In genomic region chr10:89222284-89222989, GRCm38 (mm10) we compare ENCODE assay signal across 23 mouse cellular contexts.
DNase-seq lines count a peak whose midpoint lies in the region; TF ChIP-seq lines count a peak whose summit lies in the region.
"Had no signal": no experiment of that assay in that cellular context is flagged by ENCODE, and none has a peak within 500 bp of the region (broad histone marks: within the 10 kb centered on the region; RNA-seq: fewer than 3 reads in every experiment).

No protein-coding gene starts in this region.

- no peak for TF ChIP-seq EP300 in CH12.LX (IDR thresholded peaks at IDR 0.05; ENCODE audit: low read length)

- DNase-seq in kidney, adult 2 months = peak; percentile 3
- no peak for DNase-seq in kidney, adult 11 months
- DNase-seq in layer of hippocampus, adult 2 months (ENCODE audit: low spot score in 2 of 2) = no peak
- DNase-seq in layer of hippocampus, adult 9-10 months (ENCODE audit: low spot score) = no peak
- DNase-seq in CH12.LX (ENCODE audit: extremely low read depth) = peak; percentile 19
- peak; percentile 53 for DNase-seq in brain, adult 2 months (ENCODE audit: low read depth, low spot score)
- no peak for DNase-seq in ovary, postnatal 14 days (ENCODE audit: low spot score)
- DNase-seq: adrenal gland, adult 2 months; adrenal gland, postnatal 25 days; cerebellum, adult 18-20 months; cerebellum, adult 9-10 months; cerebellum, postnatal 14 days; gastrocnemius, postnatal 25 days; heart, adult 2 months; heart, postnatal 14 days; heart, postnatal 4 days had no signal

- WGBS in kidney, adult 2 months = 75% methylated on average over 6 of the region's 6 CpGs

- no peak overlapping the region for H3K4me2 ChIP-seq in CH12.LX (ENCODE audit: insufficient read depth, low read depth, poor library complexity, severe bottlenecking)
- H3K4me2 ChIP-seq: forebrain, embryonic 13.5 days; heart, embryonic 13.5 days; hindbrain, embryonic 14.5 days had no signal

- no peaks in the 10 kb centered on the region for H3K4me1 ChIP-seq in kidney, adult 2 months (ENCODE audit: control insufficient read depth, insufficient read depth, low read length)
- no peaks in the 10 kb centered on the region for H3K4me1 ChIP-seq in CH12.LX (ENCODE audit: control insufficient read depth in 1 of 2, insufficient read depth in 2 of 2)
- H3K4me1 ChIP-seq: forebrain, embryonic 10.5 days; forebrain, embryonic 13.5 days; heart, embryonic 10.5 days; heart, embryonic 13.5 days had no signal

- no peak for TF ChIP-seq CTCF in kidney, adult 2 months (conservative IDR thresholded peaks at IDR 0.05; ENCODE audit: insufficient read depth, insufficient read length, low read depth, low read length)
- peak; percentile 63 for TF ChIP-seq CTCF in layer of hippocampus, adult 2 months (conservative IDR thresholded peaks at IDR 0.05)
- TF ChIP-seq CTCF in CH12.LX (conservative IDR thresholded peaks at IDR 0.05 in 1 of 2, IDR thresholded peaks at IDR 0.05 in 1 of 2; ENCODE audit: low read depth in 2 of 2, low read length in 2 of 2) = peak in 1 of 2 experiments; percentile 52; a peak in 2 of 4 replicates

- in situ Hi-C loops in CH12.LX (cut with MboI; ENCODE audit: low pct_ligation_motif_present, low pct_unique_long_range_greater_than_20kb, low sequenced_read_pairs) = no loop called here

- H3K27me3 ChIP-seq in kidney, adult 2 months (replicated peaks; ENCODE audit: control insufficient read depth, insufficient read depth, low read length) = no peaks in the 10 kb centered on the region
- no peaks in the 10 kb centered on the region for H3K27me3 ChIP-seq in CH12.LX (replicated peaks)
- H3K27me3 ChIP-seq: forebrain, embryonic 13.5 days; heart, embryonic 13.5 days had no signal

- H3K4me3 ChIP-seq in kidney, adult 2 months (ENCODE audit: insufficient read depth, low read depth, low read length) = no peak overlapping the region
- no peak overlapping the region for H3K4me3 ChIP-seq in layer of hippocampus, adult 2 months
- H3K4me3 ChIP-seq in CH12.LX (replicated peaks in 1 of 3; ENCODE audit: low read depth in 2 of 3, low read length in 2 of 3, poor library complexity in 1 of 3) = no peak overlapping the region
- H3K4me3 ChIP-seq: forebrain, embryonic 10.5 days; forebrain, embryonic 13.5 days; heart, adult 2 months; heart, embryonic 10.5 days; heart, embryonic 13.5 days had no signal

- peak; percentile 45 for TF ChIP-seq RAD21 in CH12.LX (IDR thresholded peaks at IDR 0.05; ENCODE audit: low read depth, low read length)

- H3K9ac ChIP-seq in CH12.LX (ENCODE audit: insufficient read depth, low read depth) = no peak overlapping the region
- H3K9ac ChIP-seq: forebrain, embryonic 13.5 days; heart, embryonic 13.5 days; hindbrain, embryonic 14.5 days had no signal

- H3K27ac ChIP-seq in kidney, adult 2 months (ENCODE audit: insufficient read depth, low read depth, low read length) = no peak overlapping the region
- H3K27ac ChIP-seq in layer of hippocampus, adult 2 months = no peak overlapping the region
- no peak overlapping the region for H3K27ac ChIP-seq in CH12.LX (ENCODE audit: insufficient read depth, low read depth)
- H3K27ac ChIP-seq: forebrain, embryonic 10.5 days; forebrain, embryonic 13.5 days; heart, adult 2 months; heart, embryonic 10.5 days; heart, embryonic 13.5 days; hindbrain, embryonic 14.5 days; hindbrain, postnatal 0 days had no signal

- H3K9me3 ChIP-seq in CH12.LX (replicated peaks; ENCODE audit: low read length) = no peaks in the 10 kb centered on the region
- H3K9me3 ChIP-seq: forebrain, embryonic 10.5 days; forebrain, embryonic 13.5 days; G1E; heart, embryonic 10.5 days; heart, embryonic 13.5 days had no signal

- dilution Hi-C loops in CH12.LX (cut with MboI; ENCODE audit: extremely low pct_ligation_motif_present, extremely low pct_unique_long_range_greater_than_20kb, low sequenced_read_pairs) = no loop called here

- no peak for TF ChIP-seq POLR2A in kidney, adult 2 months (IDR thresholded peaks at IDR 0.05; ENCODE audit: low read depth, low read length)
- no peak for TF ChIP-seq POLR2A in CH12.LX (IDR thresholded peaks at IDR 0.05; ENCODE audit: low read depth, low read length)

- H3K36me3 ChIP-seq in kidney, adult 2 months (ENCODE audit: control insufficient read depth, insufficient read depth, low read length) = no peaks in the 10 kb centered on the region
- H3K36me3 ChIP-seq in CH12.LX (replicated peaks in 1 of 2; ENCODE audit: control insufficient read depth in 1 of 2, insufficient read depth in 1 of 2, low read length in 1 of 2) = no peaks in the 10 kb centered on the region
- H3K36me3 ChIP-seq: forebrain, embryonic 10.5 days; G1E; heart, embryonic 10.5 days; heart, embryonic 13.5 days had no signal

- H3K79me2 ChIP-seq in CH12.LX (replicated peaks; ENCODE audit: control insufficient read depth, extremely low read depth, insufficient read depth, poor library complexity, severe bottlenecking) = no peaks in the 10 kb centered on the region

TF ChIP-seq in CH12.LX, 34 proteins besides CTCF, POLR2A, EP300 and RAD21:
- TF ChIP-seq JUN (IDR thresholded peaks at IDR 0.05; ENCODE audit: insufficient read depth, low read depth, low read length) (no peak), JUND (conservative IDR thresholded peaks at IDR 0.05; ENCODE audit: low read depth, low read length) (peak; percentile 32; the same call in 1 of the 2 replicates)

Comparison
In these comparisons a context has a peak if more than half of its experiments do, and no peak if none do; other contexts are left out.
1. DNase-seq: peak in kidney, adult 2 months (single experiment), CH12.LX (single experiment) and brain, adult 2 months (single experiment); none in kidney, adult 11 months (single experiment), layer of hippocampus, adult 2 months (0 of 2), layer of hippocampus, adult 9-10 months (single experiment) and ovary, postnatal 14 days (single experiment).